8 mouse cellular contexts compared by ENCODE assay signal in genomic region chr2:167833290-167833953, GRCm38 (mm10).
DNase-seq lines count a peak whose midpoint lies in the region; ATAC-seq and TF ChIP-seq lines count a peak whose summit lies in the region.

No protein-coding gene starts in this region.

- peaks cover 13% of the 10 kb centered on the region for H3K4me1 ChIP-seq in hindbrain, embryonic 13.5 days (replicated peaks)
- peaks cover 21% of the 10 kb centered on the region for H3K4me1 ChIP-seq in limb, embryonic 14.5 days (ENCODE audit: control insufficient read depth, insufficient read depth, low read length)
- peaks cover 8% of the 10 kb centered on the region; the same call in 1 of the 2 replicates for H3K4me1 ChIP-seq in midbrain, postnatal 0 days (ENCODE audit: insufficient read depth, low read length)

- peak; percentile 74 for DNase-seq in ovary, adult 18-20 months (ENCODE audit: low spot score)
- DNase-seq in ovary, postnatal 10 days (ENCODE audit: low spot score), result no peak
- DNase-seq in gastrocnemius, adult 2 months, result peak; percentile 86
- DNase-seq in limb, embryonic 14.5 days (ENCODE audit: low spot score), result peak; percentile 67
- DNase-seq in midbrain, postnatal 0 days (ENCODE audit: low spot score), result peak; percentile 69
- DNase-seq in yolk sac, embryonic 10.5 days (ENCODE audit: low spot score), result peak; percentile 58

- no peak for TF ChIP-seq CTCF in gastrocnemius, adult 2 months (IDR thresholded peaks at IDR 0.05)
- peak; percentile 43 for TF ChIP-seq CTCF in midbrain, postnatal 0 days (IDR thresholded peaks at IDR 0.05)

- 0 out of 2 replicates have a peak, but pooled peaks cover 2% of the 10 kb centered on the region for H3K27me3 ChIP-seq in hindbrain, embryonic 13.5 days
- H3K27me3 ChIP-seq in limb, embryonic 14.5 days (ENCODE audit: control insufficient read depth, insufficient read depth, low read length), result no peaks in the 10 kb centered on the region
- no peaks in the 10 kb centered on the region for H3K27me3 ChIP-seq in midbrain, postnatal 0 days (ENCODE audit: insufficient read depth, low read length)

- 0 out of 2 replicates have a peak overlapping the region, but pooled peaks have one; percentile 17 for H3K4me2 ChIP-seq in hindbrain, embryonic 13.5 days
- 0 out of 2 replicates have a peak overlapping the region, but pooled peaks have one; percentile 2 for H3K4me2 ChIP-seq in limb, embryonic 14.5 days (replicated peaks; ENCODE audit: low read depth, low read length, severe bottlenecking)
- H3K4me2 ChIP-seq in midbrain, postnatal 0 days (ENCODE audit: low read depth, low read length, poor library complexity, severe bottlenecking), result no peak overlapping the region

- ATAC-seq in hindbrain, embryonic 13.5 days (ENCODE audit: low FRiP score), result no peak
- ATAC-seq in limb, embryonic 14.5 days (ENCODE audit: low FRiP score, low read depth), result 0 out of 2 replicates have a peak, but pooled peaks have one; percentile 16
- ATAC-seq in midbrain, postnatal 0 days (ENCODE audit: low FRiP score), result peak; percentile 17; the same call in 1 of the 2 replicates
- no peak for ATAC-seq in cerebellum, adult (ENCODE audit: insufficient number of reproducible peaks, low FRiP score, low TSS enrichment)

- no peaks in the 10 kb centered on the region for H3K9me3 ChIP-seq in hindbrain, embryonic 13.5 days
- H3K9me3 ChIP-seq in limb, embryonic 14.5 days (ENCODE audit: control insufficient read depth, low read length), result no peaks in the 10 kb centered on the region
- no peaks in the 10 kb centered on the region for H3K9me3 ChIP-seq in midbrain, postnatal 0 days (ENCODE audit: low read length)

- H3K27ac ChIP-seq in gastrocnemius, adult 2 months, result peak overlapping the region; percentile 89
- no peak overlapping the region for H3K27ac ChIP-seq in hindbrain, embryonic 13.5 days
- H3K27ac ChIP-seq in limb, embryonic 14.5 days (replicated peaks; ENCODE audit: low read depth, low read length), result 0 out of 2 replicates have a peak overlapping the region, but pooled peaks have one; percentile 3
- no peak overlapping the region for H3K27ac ChIP-seq in midbrain, postnatal 0 days (ENCODE audit: low read depth, low read length)

- peak overlapping the region; percentile 19; the same call in 1 of the 2 replicates for H3K9ac ChIP-seq in hindbrain, embryonic 13.5 days
- H3K9ac ChIP-seq in limb, embryonic 14.5 days (ENCODE audit: low read depth, low read length, severe bottlenecking), result no peak overlapping the region
- H3K9ac ChIP-seq in midbrain, postnatal 0 days (replicated peaks; ENCODE audit: low read length, poor library complexity, severe bottlenecking), result 0 out of 2 replicates have a peak overlapping the region, but pooled peaks have one; percentile 19

- H3K4me3 ChIP-seq in gastrocnemius, adult 2 months, result peak overlapping the region; percentile 50
- no peak overlapping the region for H3K4me3 ChIP-seq in hindbrain, embryonic 13.5 days
- no peak overlapping the region for H3K4me3 ChIP-seq in limb, embryonic 14.5 days (replicated peaks; ENCODE audit: low read length)
- no peak overlapping the region for H3K4me3 ChIP-seq in midbrain, postnatal 0 days (ENCODE audit: low read depth, low read length)

- no peak for TF ChIP-seq POLR2A in limb, embryonic 14.5 days (IDR thresholded peaks at IDR 0.05; ENCODE audit: borderline replicate concordance, extremely low read depth, insufficient read depth, insufficient read length)

- intact Hi-C loops in gastrocnemius, adult 2 months (cut with DNase I), result no loop called here

- 29% methylated on average over 20 of the region's 20 CpGs for WGBS in hindbrain, embryonic 13.5 days
- WGBS in limb, embryonic 14.5 days, result 17% methylated on average over 20 of the region's 20 CpGs
- WGBS in midbrain, postnatal 0 days, result 30% methylated on average over 20 of the region's 20 CpGs

- H3K36me3 ChIP-seq in hindbrain, embryonic 13.5 days, result no peaks in the 10 kb centered on the region
- H3K36me3 ChIP-seq in limb, embryonic 14.5 days (ENCODE audit: control insufficient read depth, insufficient read depth, low read length), result no peaks in the 10 kb centered on the region
- H3K36me3 ChIP-seq in midbrain, postnatal 0 days (ENCODE audit: insufficient read depth, low read length), result no peaks in the 10 kb centered on the region

Comparison
In these comparisons a context has a peak if more than half of its experiments do, and no peak if none do; other contexts are left out.
1. H3K27ac ChIP-seq: peak in gastrocnemius, adult 2 months (single experiment) and limb, embryonic 14.5 days (single experiment); none in hindbrain, embryonic 13.5 days (single experiment) and midbrain, postnatal 0 days (single experiment).
2. ATAC-seq: peak in limb, embryonic 14.5 days (single experiment) and midbrain, postnatal 0 days (single experiment); none in hindbrain, embryonic 13.5 days (single experiment) and cerebellum, adult (single experiment).